Mouse (Mus musculus) heart, embryonic 14.5 days (tissue): ENCODE measurements at regions not wholly inside any gene's neighbourhood (a gene's known extent, or its start where the extent isn't known, plus 50 kb on each side); places are given as distances from the start of the nearest gene placed in this dataset.

Source experiments
- ATAC-seq: fragments of 200-750 bp; cut with Nextera tagmentation; 2 replicates; pipeline ENCODE4 v1.8.0; 2017; ENCODE audit warnings: low read depth, moderate TSS enrichment; ENCODE audit not compliant: insufficient number of reproducible peaks, insufficient read depth, low FRiP score
- H3K27ac ChIP-seq, 2 experiments: fragments of 200-500 bp in 1 of 2; fragments of 300-500 bp in 1 of 2; sonication (generic) in 1 of 2; replicated peaks in 1 of 2; 2 replicates each; pipeline ENCODE4 v1.5.1; 2012 to 2014; ENCODE audit warnings: low read depth in 2 of 2, low read length in 2 of 2, control low read depth in 1 of 2, mild to moderate bottlenecking in 1 of 2, mixed read lengths in 1 of 2; ENCODE audit not compliant: control insufficient read depth in 1 of 2, insufficient read depth in 1 of 2
- H3K27me3 ChIP-seq: fragments of 300-500 bp; sonication (generic); 2 replicates; pipeline ENCODE4 v1.6.1; 2014; ENCODE audit warnings: mild to moderate bottlenecking, low read length, control low read depth; ENCODE audit not compliant: control insufficient read depth, insufficient read depth
- H3K36me3 ChIP-seq: fragments of 300-500 bp; sonication (generic); 2 replicates; pipeline ENCODE4 v1.6.1; 2014; ENCODE audit warnings: mild to moderate bottlenecking, control low read depth, low read length, mixed read lengths; ENCODE audit not compliant: control insufficient read depth, insufficient read depth
- H3K4me1 ChIP-seq, 2 experiments: fragments of 200-500 bp in 1 of 2; fragments of 300-500 bp in 1 of 2; sonication (generic) in 1 of 2; 2 replicates each; pipeline ENCODE4 v1.6.1; 2012 to 2014; ENCODE audit warnings: low read length in 2 of 2, control low read depth in 1 of 2, mixed read lengths in 1 of 2; ENCODE audit not compliant: control insufficient read depth in 2 of 2, insufficient read depth in 2 of 2
- H3K4me2 ChIP-seq: fragments of 300-500 bp; sonication (generic); 2 replicates; pipeline ENCODE4 v1.6.1; 2014; ENCODE audit warnings: mild to moderate bottlenecking, low read length
- H3K4me3 ChIP-seq, 2 experiments: fragments of 200-500 bp in 1 of 2; fragments of 300-500 bp in 1 of 2; sonication (generic) in 1 of 2; 2 replicates each; pipeline ENCODE4 v1.5.1; 2012 to 2014; ENCODE audit warnings: low read length in 2 of 2, mild to moderate bottlenecking in 2 of 2, control low read depth in 1 of 2, low read depth in 1 of 2, moderate library complexity in 1 of 2; ENCODE audit not compliant: control insufficient read depth in 1 of 2, insufficient read depth in 1 of 2
- H3K9ac ChIP-seq: fragments of 300-500 bp; sonication (generic); 2 replicates; pipeline ENCODE4 v1.6.1; 2014; ENCODE audit warnings: mild to moderate bottlenecking, low read length
- H3K9me3 ChIP-seq: fragments of 300-500 bp; sonication (generic); 2 replicates; pipeline ENCODE4 v1.6.1; 2016; ENCODE audit warnings: low read length, control low read depth; ENCODE audit not compliant: control insufficient read depth
- WGBS: fragments of 180-500 bp; shearing (Covaris S2); extraction: QIAGEN DNeasy Blood & Tissue Kit; methylation state at CpG from one replicate; pipeline ENCODE4 v1.1.7; 2014; 5-methylcytosine and 5-hydroxymethylcytosine counted together

GRCm38 (mm10) chr15:56896553-56896952 is 580.9 kb downstream of the Slc22a22 start:
- H3K36me3 ChIP-seq: no peaks in the 10 kb centered on the region

GRCm38 (mm10) chr15:56881501-56881900 is 595.9 kb downstream of the Slc22a22 start:
- no peaks in the 10 kb centered on the region; the same call in 1 of the 2 replicates for H3K9me3 ChIP-seq
- no peak overlapping the region for H3K27ac ChIP-seq
- no peak for ATAC-seq
- H3K27me3 ChIP-seq: no peaks in the 10 kb centered on the region
- no peaks in the 10 kb centered on the region for H3K4me1 ChIP-seq
- H3K36me3 ChIP-seq: no peaks in the 10 kb centered on the region
- no peak overlapping the region for H3K4me3 ChIP-seq
- H3K9ac ChIP-seq: no peak overlapping the region
- 71% methylated on average over 5 of the region's 5 CpGs for WGBS
- H3K4me2 ChIP-seq: no peak overlapping the region

More at GRCm38 (mm10) chr15:56896553-56896952, 580.9 kb downstream of the Slc22a22 start:
- H3K4me2 ChIP-seq: no peak overlapping the region
- no peaks in the 10 kb centered on the region for H3K4me1 ChIP-seq
- no peak overlapping the region for H3K27ac ChIP-seq
- H3K9me3 ChIP-seq: no peaks in the 10 kb centered on the region
- no peak overlapping the region for H3K4me3 ChIP-seq
- no peak overlapping the region for H3K9ac ChIP-seq
- no peak for ATAC-seq
- no peaks in the 10 kb centered on the region for H3K27me3 ChIP-seq

GRCm38 (mm10) chr15:56865879-56866278 is 611.5 kb downstream of the Slc22a22 start:
- Histone ChIP-seq H3K9me3 (no peaks in the 10 kb centered on the region), H3K4me2 (no peak overlapping the region), H3K4me1 (no peaks in the 10 kb centered on the region), H3K36me3 (no peaks in the 10 kb centered on the region), H3K9ac (no peak overlapping the region), H3K27me3 (no peaks in the 10 kb centered on the region), H3K27ac (no peak overlapping the region), H3K4me3 (no peak overlapping the region)
- WGBS: 82% methylated on average over 6 of the region's 6 CpGs
- ATAC-seq: no peak

GRCm38 (mm10) chr15:56865035-56865804 is 612.2 kb downstream of the Slc22a22 start:
- H3K9me3 ChIP-seq: no peaks in the 10 kb centered on the region
- H3K4me1 ChIP-seq: no peaks in the 10 kb centered on the region
- no peak overlapping the region for H3K9ac ChIP-seq
- H3K36me3 ChIP-seq: no peaks in the 10 kb centered on the region
- H3K4me2 ChIP-seq: no peak overlapping the region
- WGBS: 28% methylated on average over 4 of the region's 4 CpGs
- H3K27me3 ChIP-seq: no peaks in the 10 kb centered on the region
- no peak overlapping the region for H3K27ac ChIP-seq
- no peak for ATAC-seq
- no peak overlapping the region for H3K4me3 ChIP-seq

- no peak overlapping the region for H3K4me2 ChIP-seq
- no peak overlapping the region for H3K27ac ChIP-seq
- no peaks in the 10 kb centered on the region for H3K9me3 ChIP-seq
- no peaks in the 10 kb centered on the region for H3K4me1 ChIP-seq
- H3K9ac ChIP-seq: no peak overlapping the region
- no peak for ATAC-seq
- H3K27me3 ChIP-seq: no peaks in the 10 kb centered on the region
- no peaks in the 10 kb centered on the region for H3K36me3 ChIP-seq
- 26% methylated on average over 4 of the region's 4 CpGs for WGBS
- no peak overlapping the region for H3K4me3 ChIP-seq
Measured at GRCm38 (mm10) chr15:56858627-56859334, 618.6 kb downstream of the Slc22a22 start.

GRCm38 (mm10) chr15:56858134-56858533 is 619.3 kb downstream of the Slc22a22 start:
- Histone ChIP-seq H3K4me2 (no peak overlapping the region), H3K9ac (no peak overlapping the region), H3K9me3 (no peaks in the 10 kb centered on the region), H3K27me3 (no peaks in the 10 kb centered on the region), H3K4me3 (no peak overlapping the region), H3K27ac (no peak overlapping the region), H3K4me1 (no peaks in the 10 kb centered on the region), H3K36me3 (no peaks in the 10 kb centered on the region)
- 50% methylated on average over 3 of the region's 3 CpGs for WGBS
- ATAC-seq: no peak

- H3K27ac ChIP-seq: no peak overlapping the region
- no peaks in the 10 kb centered on the region for H3K9me3 ChIP-seq
- no peak for ATAC-seq
Measured at GRCm38 (mm10) chr15:56856057-56856456, 621.4 kb downstream of the Slc22a22 start.

More at GRCm38 (mm10) chr15:56856057-56856456, 621.4 kb downstream of the Slc22a22 start:
- no peaks in the 10 kb centered on the region for H3K36me3 ChIP-seq
- no peak overlapping the region for H3K4me2 ChIP-seq
- H3K27me3 ChIP-seq: no peaks in the 10 kb centered on the region
- WGBS: 19% methylated on average over 2 of the region's 2 CpGs
- no peak overlapping the region for H3K4me3 ChIP-seq
- no peak overlapping the region for H3K9ac ChIP-seq
- H3K4me1 ChIP-seq: no peaks in the 10 kb centered on the region
